Mouse (Mus musculus): ENCODE measurements at regions not wholly inside any gene's neighbourhood (a gene's known extent, or its start where the extent isn't known, plus 50 kb on each side); places are given as distances from the start of the nearest gene placed in this dataset.
A peak's percentile ranks its signal among the peaks of the same experiment; 100 is the strongest.

GRCm38 (mm10) chr3:60901571-60901970 is 101.0 kb upstream of the P2ry1 start:
- Histone ChIP-seq H3K9ac (ENCODE audit: low read length) (no peak overlapping the region), H3K27ac (ENCODE audit: low read depth) (no peak overlapping the region), H3K4me2 (ENCODE audit: low read length) (no peak overlapping the region), H3K4me3 (ENCODE audit: low read depth, low read length) (no peak overlapping the region), H3K9me3 (ENCODE audit: control insufficient read depth, low read length) (no peaks in the 10 kb centered on the region), H3K27me3 (replicated peaks; ENCODE audit: control insufficient read depth, insufficient read depth, low read length) (no peaks in the 10 kb centered on the region), H3K36me3 (ENCODE audit: control insufficient read depth, insufficient read depth, low read length) (no peaks in the 10 kb centered on the region), H3K4me1 (replicated peaks; ENCODE audit: control insufficient read depth, insufficient read depth, low read length) (no peaks in the 10 kb centered on the region)
- ATAC-seq (replicated peaks; ENCODE audit: low FRiP score, low TSS enrichment, low read depth), result no peak
- no peak for DNase-seq (ENCODE audit: low spot score)
- 93% methylated on average over 2 of the region's 2 CpGs for WGBS

- Histone ChIP-seq H3K27me3 (replicated peaks; ENCODE audit: control insufficient read depth, insufficient read depth, low read length) (no peaks in the 10 kb centered on the region), H3K27ac (ENCODE audit: low read depth) (no peak overlapping the region), H3K4me2 (ENCODE audit: low read length) (no peak overlapping the region), H3K4me3 (ENCODE audit: low read depth, low read length) (no peak overlapping the region), H3K4me1 (replicated peaks; ENCODE audit: control insufficient read depth, insufficient read depth, low read length) (no peaks in the 10 kb centered on the region), H3K36me3 (ENCODE audit: control insufficient read depth, insufficient read depth, low read length) (no peaks in the 10 kb centered on the region), H3K9me3 (ENCODE audit: control insufficient read depth, low read length) (no peaks in the 10 kb centered on the region), H3K9ac (ENCODE audit: low read length) (no peak overlapping the region)
- ATAC-seq (replicated peaks; ENCODE audit: low FRiP score, low TSS enrichment, low read depth), result no peak
- WGBS, result 56% methylated on average over 1 of the region's 1 CpGs
- no peak for DNase-seq (ENCODE audit: low spot score)
These were observed 86.2 kb upstream of the P2ry1 start for GRCm38 (mm10) chr3:60916411-60916810.

GRCm38 (mm10) chr3:60917271-60917670 is 85.3 kb upstream of the P2ry1 start:
- no peaks in the 10 kb centered on the region for H3K4me1 ChIP-seq (replicated peaks; ENCODE audit: control insufficient read depth, insufficient read depth, low read length)
- H3K4me2 ChIP-seq (ENCODE audit: low read length), result no peak overlapping the region
- 37% methylated on average over 3 of the region's 3 CpGs for WGBS
- no peak for DNase-seq (ENCODE audit: low spot score)
- H3K9ac ChIP-seq (ENCODE audit: low read length), result no peak overlapping the region
- no peak overlapping the region for H3K27ac ChIP-seq (ENCODE audit: low read depth)
- peak; percentile 60; the same call in 1 of the 2 replicates for ATAC-seq (replicated peaks; ENCODE audit: low FRiP score, low TSS enrichment, low read depth)
- H3K36me3 ChIP-seq (ENCODE audit: control insufficient read depth, insufficient read depth, low read length), result no peaks in the 10 kb centered on the region
- no peaks in the 10 kb centered on the region for H3K27me3 ChIP-seq (replicated peaks; ENCODE audit: control insufficient read depth, insufficient read depth, low read length)
- no peaks in the 10 kb centered on the region for H3K9me3 ChIP-seq (ENCODE audit: control insufficient read depth, low read length)
- H3K4me3 ChIP-seq (ENCODE audit: low read depth, low read length), result no peak overlapping the region

GRCm38 (mm10) chr3:60926024-60926547 is 76.5 kb upstream of the P2ry1 start:
- Histone ChIP-seq H3K9me3 (ENCODE audit: control insufficient read depth, low read length) (no peaks in the 10 kb centered on the region), H3K4me3 (ENCODE audit: low read depth, low read length) (no peak overlapping the region), H3K36me3 (ENCODE audit: control insufficient read depth, insufficient read depth, low read length) (no peaks in the 10 kb centered on the region), H3K27me3 (replicated peaks; ENCODE audit: control insufficient read depth, insufficient read depth, low read length) (no peaks in the 10 kb centered on the region), H3K4me2 (ENCODE audit: low read length) (no peak overlapping the region), H3K9ac (ENCODE audit: low read length) (no peak overlapping the region), H3K27ac (ENCODE audit: low read depth) (no peak overlapping the region), H3K4me1 (replicated peaks; ENCODE audit: control insufficient read depth, insufficient read depth, low read length) (no peaks in the 10 kb centered on the region)
- DNase-seq (ENCODE audit: low spot score) (no peak), ATAC-seq (replicated peaks; ENCODE audit: low FRiP score, low TSS enrichment, low read depth) (no peak)
- WGBS, result 90% methylated on average over 9 of the region's 9 CpGs

GRCm38 (mm10) chr3:60928910-60929309 is 73.7 kb upstream of the P2ry1 start:
- DNase-seq (ENCODE audit: low spot score) (no peak), ATAC-seq (replicated peaks; ENCODE audit: low FRiP score, low TSS enrichment, low read depth) (no peak)
- Histone ChIP-seq H3K4me1 (replicated peaks; ENCODE audit: control insufficient read depth, insufficient read depth, low read length) (no peaks in the 10 kb centered on the region), H3K9me3 (ENCODE audit: control insufficient read depth, low read length) (no peaks in the 10 kb centered on the region), H3K27ac (ENCODE audit: low read depth) (no peak overlapping the region), H3K9ac (ENCODE audit: low read length) (no peak overlapping the region), H3K4me2 (ENCODE audit: low read length) (no peak overlapping the region), H3K27me3 (replicated peaks; ENCODE audit: control insufficient read depth, insufficient read depth, low read length) (no peaks in the 10 kb centered on the region), H3K4me3 (ENCODE audit: low read depth, low read length) (no peak overlapping the region), H3K36me3 (ENCODE audit: control insufficient read depth, insufficient read depth, low read length) (no peaks in the 10 kb centered on the region)
- WGBS, result 40% methylated on average over 4 of the region's 4 CpGs

GRCm38 (mm10) chr3:60934492-60934891 is 68.1 kb upstream of the P2ry1 start:
- H3K4me1 ChIP-seq (replicated peaks; ENCODE audit: control insufficient read depth, insufficient read depth, low read length), result no peaks in the 10 kb centered on the region
- no peak overlapping the region for H3K4me2 ChIP-seq (ENCODE audit: low read length)
- H3K9me3 ChIP-seq (ENCODE audit: control insufficient read depth, low read length), result no peaks in the 10 kb centered on the region
- no peak overlapping the region for H3K9ac ChIP-seq (ENCODE audit: low read length)
- ATAC-seq (replicated peaks; ENCODE audit: low FRiP score, low TSS enrichment, low read depth) (no peak), DNase-seq (ENCODE audit: low spot score) (no peak)
- H3K4me3 ChIP-seq (ENCODE audit: low read depth, low read length), result no peak overlapping the region
- no peaks in the 10 kb centered on the region for H3K27me3 ChIP-seq (replicated peaks; ENCODE audit: control insufficient read depth, insufficient read depth, low read length)
- WGBS, result 53% methylated on average over 1 of the region's 1 CpGs
- H3K36me3 ChIP-seq (ENCODE audit: control insufficient read depth, insufficient read depth, low read length), result no peaks in the 10 kb centered on the region
- no peak overlapping the region for H3K27ac ChIP-seq (ENCODE audit: low read depth)

GRCm38 (mm10) chr3:60941451-60941850 is 61.1 kb upstream of the P2ry1 start:
- no peaks in the 10 kb centered on the region for H3K4me1 ChIP-seq (replicated peaks; ENCODE audit: control insufficient read depth, insufficient read depth, low read length)
- DNase-seq (ENCODE audit: low spot score) (no peak), ATAC-seq (replicated peaks; ENCODE audit: low FRiP score, low TSS enrichment, low read depth) (no peak)
- H3K36me3 ChIP-seq (ENCODE audit: control insufficient read depth, insufficient read depth, low read length), result no peaks in the 10 kb centered on the region
- H3K4me2 ChIP-seq (ENCODE audit: low read length), result no peak overlapping the region
- no peaks in the 10 kb centered on the region for H3K9me3 ChIP-seq (ENCODE audit: control insufficient read depth, low read length)
- H3K4me3 ChIP-seq (ENCODE audit: low read depth, low read length), result no peak overlapping the region
- H3K9ac ChIP-seq (ENCODE audit: low read length), result no peak overlapping the region
- H3K27me3 ChIP-seq (replicated peaks; ENCODE audit: control insufficient read depth, insufficient read depth, low read length), result no peaks in the 10 kb centered on the region
- no peak overlapping the region for H3K27ac ChIP-seq (ENCODE audit: low read depth)
- 90% methylated on average over 2 of the region's 2 CpGs for WGBS

- DNase-seq (ENCODE audit: low spot score), result no peak
- 33% methylated on average over 4 of the region's 4 CpGs for WGBS
- no peak for ATAC-seq (replicated peaks; ENCODE audit: low FRiP score, low TSS enrichment, low read depth)
These were observed 53.7 kb upstream of the P2ry1 start for GRCm38 (mm10) chr3:60948897-60949296.

More at GRCm38 (mm10) chr3:60948897-60949296, 53.7 kb upstream of the P2ry1 start:
- H3K4me1 ChIP-seq (replicated peaks; ENCODE audit: control insufficient read depth, insufficient read depth, low read length), result no peaks in the 10 kb centered on the region
- no peaks in the 10 kb centered on the region for H3K27me3 ChIP-seq (replicated peaks; ENCODE audit: control insufficient read depth, insufficient read depth, low read length)
- H3K9ac ChIP-seq (ENCODE audit: low read length), result no peak overlapping the region
- H3K4me2 ChIP-seq (ENCODE audit: low read length), result no peak overlapping the region
- no peak overlapping the region for H3K27ac ChIP-seq (ENCODE audit: low read depth)
- H3K9me3 ChIP-seq (ENCODE audit: control insufficient read depth, low read length), result no peaks in the 10 kb centered on the region
- H3K36me3 ChIP-seq (ENCODE audit: control insufficient read depth, insufficient read depth, low read length), result no peaks in the 10 kb centered on the region
- H3K4me3 ChIP-seq (ENCODE audit: low read depth, low read length), result no peak overlapping the region
